Mouse (Mus musculus) MEL (cell line): ENCODE data around the gene Akirin2.

Experiments used
- CTCF ChIP-seq, 3 experiments: IDR thresholded peaks in 2 of 3; conservative IDR thresholded peaks in 1 of 3; 2 replicates each; pipeline ENCODE4 v1.5.1; 2011 to 2012; ENCODE audit warnings: low read length in 3 of 3, low read depth in 2 of 3, mild to moderate bottlenecking in 2 of 3, improper control_type of control experiment in 1 of 3, inconsistent platforms in 1 of 3, mixed read lengths in 1 of 3, moderate library complexity in 1 of 3; ENCODE audit not compliant: control insufficient read depth in 1 of 3, insufficient read depth in 1 of 3, poor library complexity in 1 of 3, severe bottlenecking in 1 of 3
- UBTF ChIP-seq: IDR thresholded peaks from 2 replicates; pipeline ENCODE4 v1.6.1; 2012; ENCODE audit warnings: low read depth, mild to moderate bottlenecking, inconsistent platforms, low read length, improper control_type of control experiment, moderate library complexity, borderline replicate concordance; ENCODE audit not compliant: insufficient read depth

- no peak for TF ChIP-seq UBTF
- no peak for TF ChIP-seq CTCF (IDR thresholded peaks at IDR 0.05 in 2 of 3, conservative IDR thresholded peaks at IDR 0.05 in 1 of 3; ENCODE audit: control insufficient read depth in 1 of 3, insufficient read depth in 1 of 3, low read depth in 2 of 3, low read length in 3 of 3, poor library complexity in 1 of 3, severe bottlenecking in 1 of 3)
These were observed 52.4 kb downstream of the Akirin2 start for GRCm38 (mm10) chr4:34603123-34603522.
